Mouse (Mus musculus) heart, embryonic 15.5 days (tissue): Measurements from ENCODE around the gene Olfr1044. TPM values are rescaled to one million over a fixed set of nuclear protein-coding genes. Genes with fewer than 3 reads are reported as not detected.

Source experiments
- polyA plus RNA-seq: library from polyadenylated mRNA; unstranded; fragments of >200 nt; fragmentation: Nextera tagmentation; extraction: Ambion mirVana; gene quantifications from 2 replicates; pipeline ENCODE4 v1.2.1, GENCODE M21; 2015

The Olfr1044 gene
- polyA plus RNA-seq, 1 experiment from 2014 or later: not detected

Other genes with a start within 250 kb of the Olfr1044 start
- not detected in 2 replicates for gene Olfr1028, start 227.4 kb downstream of the Olfr1044 start, polyA plus RNA-seq
- gene Olfr1029, start 203.9 kb downstream of the Olfr1044 start, polyA plus RNA-seq: not detected in 2 replicates
- not detected in 2 replicates for gene Olfr1030, start 198.5 kb downstream of the Olfr1044 start, polyA plus RNA-seq
- not detected in 2 replicates for gene Olfr1031, start 187.5 kb downstream of the Olfr1044 start, polyA plus RNA-seq
- not detected in 2 replicates for gene Olfr1032, start 172.3 kb downstream of the Olfr1044 start, polyA plus RNA-seq
- gene Olfr1033, start 157.2 kb downstream of the Olfr1044 start, polyA plus RNA-seq: 7.7 and 9.0 TPM in 2 replicates
- gene Olfr1034, start 132.0 kb downstream of the Olfr1044 start, polyA plus RNA-seq: 0.04 and 0.11 TPM in 2 replicates
- not detected in 2 replicates for gene Olfr1036, start 103.8 kb downstream of the Olfr1044 start, polyA plus RNA-seq
- gene Olfr1037, start 90.4 kb downstream of the Olfr1044 start, polyA plus RNA-seq: not detected in 2 replicates
- not detected in 2 replicates for gene Olfr1039, start 41.9 kb downstream of the Olfr1044 start, polyA plus RNA-seq
- gene Olfr1040, start 31.1 kb downstream of the Olfr1044 start, polyA plus RNA-seq: not detected in 2 replicates
- not detected in 2 replicates for gene Olfr1042, start 16.0 kb downstream of the Olfr1044 start, polyA plus RNA-seq
- gene Olfr1043, start 10.3 kb downstream of the Olfr1044 start, polyA plus RNA-seq: not detected in 2 replicates
- gene Olfr52, start 7.9 kb upstream of the Olfr1044 start, polyA plus RNA-seq: not detected in 2 replicates
- not detected in 2 replicates for gene Olfr1045, start 25.2 kb upstream of the Olfr1044 start, polyA plus RNA-seq
- not detected in 2 replicates for gene Olfr1046, start 41.5 kb upstream of the Olfr1044 start, polyA plus RNA-seq
- gene Olfr1047, start 53.6 kb upstream of the Olfr1044 start, polyA plus RNA-seq: not detected in 2 replicates
- not detected in 2 replicates for gene Olfr1048, start 62.5 kb upstream of the Olfr1044 start, polyA plus RNA-seq
- gene Olfr1049, start 80.5 kb upstream of the Olfr1044 start, polyA plus RNA-seq: not detected in 2 replicates
- gene Olfr1051, start 101.3 kb upstream of the Olfr1044 start, polyA plus RNA-seq: not detected in 2 replicates
- gene Olfr1052, start 114.6 kb upstream of the Olfr1044 start, polyA plus RNA-seq: not detected in 2 replicates
- gene Olfr1053, start 137.5 kb upstream of the Olfr1044 start, polyA plus RNA-seq: not detected in 2 replicates
- gene Olfr1054, start 157.6 kb upstream of the Olfr1044 start, polyA plus RNA-seq: not detected in 2 replicates
- not detected in 2 replicates for gene Olfr1055, start 172.5 kb upstream of the Olfr1044 start, polyA plus RNA-seq
- not detected in 2 replicates for gene Olfr1056, start 184.6 kb upstream of the Olfr1044 start, polyA plus RNA-seq
- not detected in 2 replicates for gene Olfr1057, start 200.6 kb upstream of the Olfr1044 start, polyA plus RNA-seq
- gene Olfr1058, start 210.7 kb upstream of the Olfr1044 start, polyA plus RNA-seq: not detected in 2 replicates
- gene Olfr1061, start 236.2 kb upstream of the Olfr1044 start, polyA plus RNA-seq: not detected in 2 replicates
- not detected in 2 replicates for gene Olfr1062, start 248.9 kb upstream of the Olfr1044 start, polyA plus RNA-seq